Mouse (Mus musculus) erythroblast, embryonic 14.5 days (primary cell): ENCODE results near the gene Coq8a.

Experiments used
- GATA1 ChIP-seq: IDR thresholded peaks from 2 replicates; pipeline ENCODE4 v1.6.1; 2012; ENCODE audit warnings: low read length, inconsistent platforms, mixed read lengths
- TAL1 ChIP-seq: IDR thresholded peaks from 3 replicates; pipeline ENCODE4 v1.6.1; 2012; ENCODE audit warnings: low read length, inconsistent platforms, mixed read lengths

GRCm38 (mm10) chr1:180172600-180172999, 26.8 kb downstream of the Coq8a start:
- TF ChIP-seq GATA1 (no peak), TAL1 (no peak)
